Mouse (Mus musculus) ovary, postnatal 36 days (tissue): Measurements from ENCODE around the gene Ypel3.

ENCODE experiments used
- DNase-seq: peaks from one replicate; pipeline ENCODE4 v3.0.0; 2022; ENCODE audit warnings: low spot score, mixed read lengths

The Ypel3 gene

GRCm38 (mm10) chr7:126793456-126794270 lies 16.9 kb downstream of the Ypel3 start:
- DNase-seq: no peak

DNA sequence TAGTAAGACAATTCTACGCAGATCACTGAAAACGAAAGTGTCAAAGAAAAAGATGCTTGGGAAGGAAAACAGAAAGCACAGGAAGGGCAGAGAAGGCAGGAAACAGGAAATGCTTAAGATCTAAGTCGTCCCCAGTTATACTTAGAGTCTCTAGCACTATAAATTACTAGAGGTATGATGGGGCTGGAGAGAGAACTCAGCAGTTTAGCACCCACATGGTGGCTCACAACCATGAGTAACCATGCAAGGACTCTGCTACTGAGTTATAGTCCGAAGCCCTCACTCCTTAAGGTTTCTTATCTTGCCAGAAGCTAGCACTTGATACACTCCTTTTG lies 17.5 kb downstream of the Ypel3 start:
- DNase-seq: no peak

DNA sequence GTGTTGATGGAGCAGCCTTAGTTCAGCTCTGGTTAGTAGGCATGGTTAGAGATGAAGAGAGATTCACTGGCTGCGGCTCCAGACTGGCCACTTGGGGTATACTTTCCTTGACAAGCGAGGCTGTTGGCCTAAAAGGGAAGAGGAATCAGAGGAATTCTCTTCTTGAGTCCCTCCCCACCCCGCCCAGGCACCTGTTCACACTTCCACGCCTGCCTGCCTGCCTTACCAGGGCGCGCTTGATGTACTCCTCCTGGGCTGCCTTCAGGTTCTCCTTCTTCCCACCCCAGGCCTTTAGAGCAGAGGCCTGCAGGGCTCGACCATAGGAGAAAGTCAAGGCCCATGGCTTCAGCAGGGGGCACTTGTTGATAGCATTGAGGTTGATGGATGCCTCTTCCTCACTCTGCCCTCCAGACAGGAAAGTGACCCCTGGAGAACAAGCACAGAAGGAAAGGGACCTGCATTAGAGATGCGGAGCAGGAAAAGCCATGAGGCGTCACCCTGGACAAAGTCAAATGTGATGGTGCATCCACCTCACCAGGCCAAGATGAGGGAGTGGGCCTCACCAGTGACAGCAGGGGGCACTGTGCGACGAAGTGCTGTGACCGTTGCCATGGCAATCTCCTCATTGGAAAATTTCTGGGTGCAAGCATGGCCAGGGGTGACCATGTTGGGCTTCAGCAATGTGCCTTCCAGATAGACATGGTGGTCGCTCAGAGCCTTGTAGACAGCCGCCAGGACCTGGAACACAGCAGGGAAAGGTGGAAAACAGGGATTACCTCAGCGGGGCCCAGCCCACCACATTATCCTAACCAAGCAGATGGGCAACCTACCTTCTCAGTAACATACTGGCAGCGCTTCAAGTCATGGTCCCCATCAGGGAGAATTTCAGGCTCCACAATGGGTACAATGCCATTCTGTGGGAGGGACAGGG lies 18.9 kb downstream of the Ypel3 start:
- no peak for DNase-seq

DNA sequence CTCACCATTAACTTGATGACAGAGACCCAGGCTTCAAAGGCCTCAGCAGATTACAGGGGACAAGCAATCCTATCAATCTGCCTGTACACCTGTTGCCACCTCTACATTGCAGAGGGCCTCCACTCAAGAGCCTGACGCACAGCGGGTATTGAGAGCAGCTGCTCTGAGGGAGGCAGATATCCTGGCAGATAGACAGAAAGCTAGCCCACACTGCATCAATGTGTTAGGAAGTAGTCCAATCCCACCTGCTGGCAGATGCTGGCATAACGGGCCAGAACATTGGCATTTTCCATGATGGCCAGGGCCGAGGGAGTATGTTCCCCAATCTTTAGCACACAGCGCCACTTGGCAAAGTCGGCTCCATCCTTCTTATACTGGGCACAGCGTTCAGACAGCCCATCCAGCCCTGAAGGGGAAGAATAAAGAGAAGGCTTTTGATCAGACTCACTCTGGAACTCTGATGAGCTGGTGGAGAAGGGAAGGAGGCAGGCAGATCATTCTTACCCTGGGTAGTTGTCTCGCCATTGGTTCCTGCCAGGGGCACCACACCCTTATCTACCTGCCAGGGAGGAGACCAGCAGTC lies 19.7 kb downstream of the Ypel3 start:
- no peak for DNase-seq

GRCm38 (mm10) chr7:126797411-126798126 lies 20.8 kb downstream of the Ypel3 start, which contains the start of gene Fam57b:
Gene Fam57b, plus strand, starts transcription at chr7:126797668.
- peak; percentile 69 for DNase-seq

- DNase-seq: peak; percentile 52
Observed at GRCm38 (mm10) chr7:126798127-126799049, 21.6 kb downstream of the Ypel3 start.

DNA sequence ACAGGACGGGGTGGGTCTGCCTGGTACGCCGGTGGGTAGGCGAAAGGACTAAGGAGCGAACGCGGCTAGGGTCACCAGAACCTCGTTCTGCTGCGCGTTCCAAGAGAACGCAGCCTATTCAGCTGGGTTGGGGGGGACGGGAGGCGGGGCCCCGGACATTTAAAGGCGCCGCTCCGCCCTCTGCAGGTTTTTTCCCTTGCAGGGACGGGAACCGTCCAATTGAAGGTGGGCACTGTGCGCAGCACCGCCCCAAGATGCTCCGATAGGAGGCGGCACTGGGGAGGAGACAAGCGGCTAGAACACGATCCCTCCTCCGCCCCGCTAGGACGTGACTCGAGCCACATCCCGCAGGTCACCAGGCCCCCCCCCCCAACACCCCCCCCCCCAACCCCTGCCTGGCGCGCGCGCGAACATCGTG lies 22.3 kb downstream of the Ypel3 start:
- DNase-seq: peak; percentile 97

GRCm38 (mm10) chr7:126799468-126800268 lies 22.9 kb downstream of the Ypel3 start:
- DNase-seq: no peak

DNA sequence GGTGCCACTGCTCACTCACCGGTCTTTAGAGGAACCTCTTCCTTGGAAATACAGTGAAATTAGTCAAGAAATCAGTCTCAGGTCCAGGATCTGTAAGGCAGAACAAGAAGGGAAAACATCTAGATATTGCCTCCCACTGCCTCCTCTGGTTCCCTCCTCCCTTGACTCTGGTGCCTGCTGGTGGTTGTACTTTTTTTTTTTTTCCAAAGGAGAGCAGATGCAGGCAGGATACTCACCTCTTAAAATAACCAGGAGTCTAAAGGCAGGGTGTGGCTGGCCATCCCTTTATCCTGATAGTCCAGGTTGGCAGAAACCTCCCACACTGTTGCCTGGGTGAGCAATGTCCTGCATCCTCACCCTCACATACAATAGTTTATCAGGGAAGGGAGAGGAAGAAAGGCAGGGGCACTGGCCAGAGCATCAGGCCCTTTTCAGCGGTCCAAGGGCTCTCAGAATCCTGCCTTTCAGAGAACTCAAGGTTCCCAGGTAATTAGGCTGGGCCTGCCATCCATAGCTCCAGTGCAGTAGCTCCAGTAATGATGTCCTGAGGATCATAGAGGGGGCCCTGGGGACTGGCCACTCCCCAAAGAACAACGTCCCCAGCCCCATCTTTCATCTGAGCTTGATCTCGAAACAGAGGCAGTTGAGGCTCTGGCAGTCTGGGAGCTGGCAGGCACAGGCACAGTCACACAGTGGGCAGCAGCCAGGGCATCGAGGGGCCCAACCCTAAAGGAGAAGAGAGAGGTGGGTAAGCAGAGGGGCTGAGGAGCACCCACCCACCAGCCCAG lies 23.7 kb downstream of the Ypel3 start:
- DNase-seq: no peak

- DNase-seq: no peak
Observed at GRCm38 (mm10) chr7:126801057-126801422, 24.3 kb downstream of the Ypel3 start.

GRCm38 (mm10) chr7:126802134-126802889 lies 25.6 kb downstream of the Ypel3 start:
- DNase-seq: no peak

DNA sequence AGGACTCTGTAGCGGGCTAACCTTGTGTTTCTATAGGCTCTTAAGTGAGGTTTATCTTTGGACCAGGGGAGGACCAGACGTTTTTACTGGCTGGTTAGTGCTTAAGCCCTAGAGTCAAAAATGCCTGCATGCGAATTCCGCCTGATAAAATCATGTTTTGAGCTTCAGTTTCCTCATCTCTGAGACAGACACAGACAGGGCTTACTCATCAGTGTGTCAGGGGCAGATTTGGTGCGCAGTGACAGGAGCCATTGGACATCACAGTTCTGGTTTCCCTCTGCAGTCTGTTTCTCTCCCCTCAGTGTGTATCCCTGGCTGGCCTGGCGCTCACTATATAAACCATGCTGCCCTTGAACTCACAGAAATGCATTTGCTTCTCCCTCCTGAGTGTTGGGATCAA lies 26.4 kb downstream of the Ypel3 start:
- no peak for DNase-seq

DNA sequence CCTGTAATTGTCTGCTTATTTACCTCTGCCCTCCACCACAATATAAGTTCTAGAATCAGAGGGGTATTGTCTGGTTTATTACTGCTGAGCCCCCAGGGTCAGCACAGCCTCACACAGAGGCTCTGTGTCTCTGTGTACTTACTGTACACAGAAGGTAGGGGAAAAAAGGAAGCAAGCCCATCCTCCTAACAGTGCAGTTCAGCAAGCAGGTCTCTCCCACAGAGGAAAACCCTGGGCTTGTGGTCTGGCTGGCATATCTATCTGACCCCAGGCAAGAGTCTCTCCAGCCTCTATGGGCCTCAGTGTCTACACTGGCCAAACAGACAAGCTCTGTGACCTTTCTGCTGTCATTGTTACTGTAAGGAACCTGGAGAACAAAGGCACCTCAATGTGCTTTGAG lies 27.0 kb downstream of the Ypel3 start:
- no peak for DNase-seq

- DNase-seq: no peak
Observed at GRCm38 (mm10) chr7:126806956-126807355, 30.2 kb downstream of the Ypel3 start.

DNA sequence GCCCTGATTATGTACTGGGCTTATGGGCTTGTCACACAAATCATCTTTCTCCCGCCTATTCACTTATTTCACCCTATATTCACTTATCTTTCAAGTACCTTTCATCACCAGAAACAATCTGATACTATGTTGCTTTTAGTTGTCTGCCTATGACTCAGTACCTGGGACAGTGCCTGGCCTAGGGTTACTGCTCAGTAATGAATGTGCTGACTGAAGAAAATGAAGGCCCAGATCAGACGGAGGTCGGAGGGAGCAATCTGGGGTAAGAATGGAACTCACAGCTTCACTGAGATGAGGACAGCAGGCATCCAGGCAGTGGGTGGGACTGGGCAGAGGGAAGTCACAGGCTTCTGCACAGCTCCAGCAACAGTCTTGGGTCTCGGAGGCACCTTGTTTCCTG lies 30.6 kb downstream of the Ypel3 start:
- no peak for DNase-seq

DNA sequence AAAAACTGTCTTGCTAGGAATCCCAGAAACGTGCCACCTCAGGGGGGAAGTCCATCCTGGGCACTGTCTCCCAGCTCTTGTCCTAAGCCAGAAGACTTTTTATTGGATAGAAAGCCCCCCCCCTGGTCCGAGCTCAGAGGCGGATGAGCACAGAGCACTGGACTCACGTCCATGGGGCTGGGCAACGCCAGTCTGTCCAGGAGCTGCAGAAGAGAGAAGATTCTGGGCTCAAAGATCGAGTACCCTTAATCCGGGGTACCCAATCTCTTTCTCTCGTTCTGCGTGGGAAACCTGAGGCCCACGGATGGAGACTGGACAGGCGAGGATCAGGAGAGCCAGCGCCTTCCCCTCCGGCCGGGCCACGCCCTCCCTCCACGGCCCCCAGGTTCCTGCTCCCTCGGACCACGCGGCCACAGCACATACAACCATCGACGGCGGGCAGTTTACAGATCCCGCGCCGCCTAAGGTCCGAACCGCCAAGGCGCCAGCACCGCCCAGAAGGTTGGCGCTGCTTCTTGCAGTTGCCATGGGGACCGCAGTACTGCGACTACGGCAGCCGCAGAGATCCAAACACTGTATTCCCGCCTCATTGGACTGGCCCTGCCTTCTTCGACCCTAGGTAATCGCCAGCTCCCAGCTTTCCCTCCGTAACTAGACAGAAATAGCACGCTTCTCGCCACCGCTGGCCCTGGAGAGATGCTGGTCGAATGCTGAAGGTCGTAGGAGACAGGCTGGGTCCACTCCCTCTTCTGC lies 32.1 kb downstream of the Ypel3 start:
- DNase-seq: peak; percentile 87

DNA sequence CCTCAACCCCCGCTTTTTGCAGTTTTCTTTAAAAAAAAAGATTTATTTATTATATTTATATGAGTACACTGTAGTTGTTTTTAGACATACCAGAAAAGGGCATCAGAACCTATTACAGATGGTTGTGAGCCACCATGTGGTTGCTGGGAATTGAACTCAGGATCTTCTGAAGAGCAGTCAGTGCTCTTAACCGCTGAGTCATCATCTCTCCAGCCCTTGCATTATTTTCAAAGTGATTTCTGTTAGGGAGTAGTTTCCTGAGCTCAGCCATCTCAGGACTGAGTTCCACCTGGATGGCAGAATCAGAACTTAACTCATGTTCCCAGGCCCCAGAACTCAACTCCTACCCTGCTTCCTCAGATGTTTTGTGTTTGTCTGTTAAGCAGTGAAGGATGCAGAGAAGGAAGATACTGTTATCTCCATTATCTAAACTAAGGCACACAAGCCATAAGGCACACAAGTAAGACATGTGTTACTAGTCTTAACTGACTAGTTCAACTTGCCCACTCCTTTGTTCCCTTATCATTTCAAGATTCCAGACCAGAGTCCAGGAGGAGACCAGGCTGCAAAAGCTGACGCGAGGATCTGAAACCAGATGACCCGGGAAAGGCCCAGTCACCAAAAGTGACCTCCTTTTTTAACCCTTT lies 33.1 kb downstream of the Ypel3 start:
- DNase-seq: no peak
